ENCODE assay signal across 8 mouse cellular contexts in the genomic region with DNA sequence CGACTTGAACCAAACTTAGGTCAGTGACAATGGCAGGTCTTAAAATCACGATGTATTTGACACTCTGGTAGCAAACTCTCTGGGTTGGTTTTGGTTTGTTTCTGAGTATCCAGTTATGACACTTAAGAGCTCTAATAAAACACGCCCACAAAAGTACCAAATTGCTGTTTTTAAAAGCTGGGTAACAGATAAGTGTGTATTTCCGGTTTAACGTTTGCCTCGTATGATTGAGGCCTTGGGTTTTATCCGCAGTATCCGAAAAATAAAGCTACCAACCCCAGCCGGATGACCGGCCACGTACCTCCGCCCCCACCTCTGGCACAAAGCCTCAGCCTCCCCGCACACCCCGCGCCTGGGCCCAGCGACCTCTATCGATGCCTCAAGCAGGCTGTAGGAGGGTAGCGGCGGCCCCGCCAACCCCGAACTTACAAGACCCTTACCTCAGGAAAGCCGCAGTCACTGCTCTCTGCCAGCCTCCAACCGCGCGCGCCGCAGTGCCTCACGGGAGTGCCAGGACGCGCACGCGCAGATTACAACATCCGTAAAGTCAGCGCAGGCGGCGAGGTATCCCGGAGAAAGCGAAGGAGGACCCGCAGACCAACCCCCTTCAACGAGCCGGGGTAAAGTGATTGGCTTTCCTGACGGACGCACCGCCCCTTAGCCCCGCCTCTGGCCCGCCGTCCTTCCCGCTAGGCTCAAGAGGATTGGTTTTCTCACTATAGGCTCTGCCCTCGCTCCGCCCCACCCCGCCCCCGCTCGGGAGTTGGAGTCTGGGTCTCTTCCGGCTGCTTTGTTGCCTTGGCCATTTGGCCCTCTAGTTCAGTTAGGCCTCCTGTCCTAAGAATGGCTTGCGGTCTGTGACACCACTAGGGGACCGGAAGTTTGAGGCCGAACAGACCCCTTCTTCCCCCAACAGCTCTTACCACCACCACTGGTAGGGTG. TPM values are rescaled to one million over a fixed set of nuclear protein-coding genes. Genes with fewer than 3 reads are reported as not detected.
DNase-seq lines count a peak whose midpoint lies in the region; ATAC-seq lines count a peak whose summit lies in the region.

A gene (minus strand): TSS at position 499 of the 942 bp plus-strand sequence.
A gene (minus strand): TSS at position 578 of the 942 bp plus-strand sequence.

- WGBS in heart, embryonic 10.5 days = under 1% methylated on average over 57 of the region's 57 CpGs
- WGBS in kidney, embryonic 15.5 days = under 1% methylated on average over 57 of the region's 57 CpGs

- peak within 1 kb of the TSS; percentile 81 for H3K9ac ChIP-seq in kidney, embryonic 15.5 days

- peak within 1 kb of the TSS; percentile 62 for H3K4me2 ChIP-seq in kidney, embryonic 15.5 days

- DNase-seq in B cell, adult 2 months = peak; percentile 93 to 95
- peak; percentile 99 for DNase-seq in brain, adult 2 months (ENCODE audit: low read depth, low spot score)
- DNase-seq in heart, embryonic 10.5 days (ENCODE audit: low spot score) = peak; percentile 100
- peak; percentile 99 for DNase-seq in liver
- peak; percentile 97 to 98 for DNase-seq in spleen, postnatal 4 days (ENCODE audit: low spot score in 2 of 2)

- peak within 1 kb of the TSS; percentile 95 for H3K27ac ChIP-seq in heart, embryonic 10.5 days
- peak within 1 kb of the TSS; percentile 94 for H3K27ac ChIP-seq in kidney, embryonic 15.5 days

- H3K36me3 ChIP-seq in heart, embryonic 10.5 days = peaks cover 24% of the 10 kb centered on the region
- H3K36me3 ChIP-seq in kidney, embryonic 15.5 days = peaks cover 27% of the 10 kb centered on the region

- ATAC-seq in erythroblast, adult 5-6 weeks (replicated peaks; ENCODE audit: low FRiP score, poor library complexity, severe bottlenecking) = peak; percentile 98
- peak; percentile 100 for ATAC-seq in kidney, embryonic 15.5 days (replicated peaks; ENCODE audit: low FRiP score)
- ATAC-seq in monocyte, adult 5-6 weeks (replicated peaks; ENCODE audit: insufficient number of reproducible peaks, low FRiP score, low TSS enrichment, poor library complexity, severe bottlenecking) = peak; percentile 99

- peaks cover 9% of the 10 kb centered on the region; the same call in 1 of the 2 replicates for H3K4me1 ChIP-seq in heart, embryonic 10.5 days
- peaks cover 21% of the 10 kb centered on the region for H3K4me1 ChIP-seq in kidney, embryonic 15.5 days

- H3K4me3 ChIP-seq in heart, embryonic 10.5 days = peak within 1 kb of the TSS; percentile 82
- peak within 1 kb of the TSS; percentile 73 for H3K4me3 ChIP-seq in kidney, embryonic 15.5 days (replicated peaks)

- no peaks in the 10 kb centered on the region for H3K27me3 ChIP-seq in heart, embryonic 10.5 days (ENCODE audit: insufficient read depth, poor library complexity, severe bottlenecking)
- H3K27me3 ChIP-seq in kidney, embryonic 15.5 days = no peaks in the 10 kb centered on the region

- H3K9me3 ChIP-seq in heart, embryonic 10.5 days = no peaks in the 10 kb centered on the region
- H3K9me3 ChIP-seq in kidney, embryonic 15.5 days (replicated peaks) = no peaks in the 10 kb centered on the region

RNA-seq across cellular contexts. Expression of the first gene that starts in this region (rescaled TPM):
- total RNA-seq in erythroblast, adult 5-6 weeks (2015; ENCODE audit: low replicate concordance) = 1.5 and 5.0 TPM in 2 replicates
- total RNA-seq in erythroblast, adult 5-6 weeks (2017; ENCODE audit: low replicate concordance) = 1.3 and 1.7 TPM in 2 replicates
- polyA plus RNA-seq in heart, embryonic 10.5 days (2016; fragmentation: Nextera tagmentation; extraction: Ambion mirVana) = 0.23 and 0.64 TPM in 2 replicates
- 0.31 and 0.34 TPM in 2 replicates for polyA plus RNA-seq in kidney, embryonic 15.5 days (2015; fragmentation: Nextera tagmentation; extraction: Ambion mirVana)
- 2.1 TPM in 1 of 3 replicates, not detected in the others for total RNA-seq in monocyte, adult 5-6 weeks (2017)

RNA-seq across cellular contexts. Expression of the second gene that starts in this region (rescaled TPM):
- 18.2 and 44.4 TPM in 2 replicates for total RNA-seq in erythroblast, adult 5-6 weeks (2015; ENCODE audit: low replicate concordance)
- total RNA-seq in erythroblast, adult 5-6 weeks (2017; ENCODE audit: low replicate concordance) = 45.2 and 58.7 TPM in 2 replicates
- polyA plus RNA-seq in heart, embryonic 10.5 days (2016; fragmentation: Nextera tagmentation; extraction: Ambion mirVana) = 32.8 and 43.0 TPM in 2 replicates
- 37.8 and 46.1 TPM in 2 replicates for polyA plus RNA-seq in kidney, embryonic 15.5 days (2015; fragmentation: Nextera tagmentation; extraction: Ambion mirVana)
- total RNA-seq in monocyte, adult 5-6 weeks (2017) = 107 to 199 TPM (median 133 TPM) in 3 replicates

Comparison
In these comparisons a context has a peak if more than half of its experiments do, and no peak if none do; other contexts are left out.
1. Peak in every context shown above with its lines: DNase-seq, ATAC-seq, H3K4me3 ChIP-seq and H3K27ac ChIP-seq.